Mouse (Mus musculus) gastrocnemius, postnatal 10 days (tissue): ENCODE measurements around the gene Gm48552. TPM values are rescaled to one million over a fixed set of nuclear protein-coding genes. Genes with fewer than 3 reads are reported as not detected.

Source experiments
- DNase-seq: peaks from one replicate; pipeline ENCODE4 v3.0.0; 2021; ENCODE audit warnings: mixed read lengths
- total RNA-seq, 2 experiments: library from RNA; stranded (reverse); gene quantifications; 2 replicates each; pipeline ENCODE4 v1.2.3; 2021

Gene Gm48552
- total RNA-seq, 2 experiments from 2014 or later, result 0.33 to 2.0 TPM

DNA sequence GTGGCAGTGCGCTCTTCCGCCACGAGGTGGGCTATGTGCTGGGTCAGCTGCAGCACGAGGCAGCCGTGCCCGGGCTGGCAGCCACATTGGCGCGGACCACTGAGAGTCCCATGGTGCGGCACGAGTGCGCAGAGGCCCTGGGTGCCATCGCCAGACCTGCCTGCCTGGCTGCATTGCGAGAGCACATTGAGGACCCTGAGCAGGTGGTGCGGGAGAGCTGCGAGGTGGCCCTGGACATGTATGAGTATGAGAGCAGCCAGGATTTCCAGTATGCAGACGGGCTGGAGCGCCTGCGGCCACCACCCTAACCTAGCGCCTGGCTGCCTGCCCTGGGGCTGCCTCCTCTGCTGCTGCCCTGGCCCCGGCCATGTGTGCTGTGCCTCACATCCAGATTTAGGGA is 1.1 kb upstream of the Gm48552 start:
- DNase-seq, result no peak

DNA sequence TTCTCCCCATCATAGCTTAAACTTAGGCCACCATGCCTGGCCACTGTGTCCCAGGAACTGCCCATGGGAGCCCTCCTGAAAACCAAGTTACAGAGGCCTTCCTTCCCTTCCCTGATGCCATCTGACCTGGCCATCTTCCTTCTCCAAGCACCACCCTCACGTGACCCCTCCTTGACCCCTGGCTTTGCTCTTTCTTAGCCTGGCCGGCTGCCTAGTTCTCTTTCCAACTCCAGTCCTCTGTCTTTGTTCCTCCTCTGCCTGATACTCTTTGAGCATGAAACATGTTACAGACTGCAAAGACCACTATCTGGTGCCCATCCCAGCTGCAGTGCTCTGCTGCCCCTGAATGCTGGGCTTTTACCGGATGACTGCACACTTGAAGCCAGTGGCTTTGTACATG is 568 bp downstream of the Gm48552 start:
- DNase-seq, result no peak

DNA sequence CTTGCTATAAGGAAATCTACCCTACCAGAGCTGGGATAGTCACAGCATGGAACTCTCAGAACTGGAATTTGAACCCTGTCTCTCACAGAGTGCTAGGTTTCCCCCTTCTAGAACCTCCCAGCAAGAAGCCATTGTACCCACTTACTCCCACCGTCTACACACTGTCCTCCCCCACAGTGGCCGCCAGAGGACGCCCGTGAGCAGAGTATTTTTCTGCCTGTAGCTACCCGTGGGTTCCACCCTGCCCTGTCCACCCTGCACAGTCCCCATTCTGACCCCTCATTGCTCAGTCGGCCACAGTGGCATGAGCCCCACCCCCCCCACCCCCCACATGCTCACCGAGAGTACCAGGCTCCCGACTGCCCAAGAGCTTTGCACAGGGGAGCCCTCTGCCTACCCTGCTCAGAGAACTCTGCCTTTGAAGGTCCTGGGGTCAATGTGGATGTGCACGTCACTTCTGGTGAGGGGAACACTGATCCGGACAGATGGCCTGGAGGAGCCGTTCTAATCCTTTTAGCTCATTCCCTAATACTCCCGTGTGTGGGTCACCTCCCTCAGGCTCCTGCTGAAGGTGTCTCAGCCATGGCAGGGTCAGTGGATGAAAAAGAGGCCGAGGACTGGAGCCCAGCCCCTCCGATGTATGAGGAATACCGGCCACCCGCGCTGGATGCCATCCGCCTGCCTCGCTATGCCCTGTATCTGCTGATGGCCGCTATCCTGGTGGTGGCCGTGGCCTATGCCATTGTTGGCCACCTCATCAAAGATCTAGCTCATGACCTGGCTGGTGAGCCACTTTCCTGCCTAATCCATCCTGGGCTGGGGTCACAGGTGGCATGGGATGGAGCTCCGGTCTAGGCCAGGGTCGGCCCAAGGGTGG is 1.2 kb downstream of the Gm48552 start:
- DNase-seq, result peak; percentile 82

DNA sequence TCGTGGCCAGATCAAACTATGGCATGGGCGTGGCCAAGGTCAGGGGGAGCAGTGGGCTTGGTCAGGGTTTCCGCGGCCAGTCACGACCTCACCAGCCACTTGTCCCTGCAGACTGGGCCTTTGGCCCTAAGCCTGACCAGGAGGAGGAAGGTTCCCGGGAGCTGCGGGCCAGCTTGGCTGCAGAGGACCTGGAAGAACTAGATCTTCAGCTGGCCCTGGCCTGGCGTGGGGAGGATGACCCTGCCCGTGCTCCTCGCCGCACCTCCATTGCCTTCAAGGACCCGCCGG is 1.8 kb downstream of the Gm48552 start:
- DNase-seq, result no peak

DNA sequence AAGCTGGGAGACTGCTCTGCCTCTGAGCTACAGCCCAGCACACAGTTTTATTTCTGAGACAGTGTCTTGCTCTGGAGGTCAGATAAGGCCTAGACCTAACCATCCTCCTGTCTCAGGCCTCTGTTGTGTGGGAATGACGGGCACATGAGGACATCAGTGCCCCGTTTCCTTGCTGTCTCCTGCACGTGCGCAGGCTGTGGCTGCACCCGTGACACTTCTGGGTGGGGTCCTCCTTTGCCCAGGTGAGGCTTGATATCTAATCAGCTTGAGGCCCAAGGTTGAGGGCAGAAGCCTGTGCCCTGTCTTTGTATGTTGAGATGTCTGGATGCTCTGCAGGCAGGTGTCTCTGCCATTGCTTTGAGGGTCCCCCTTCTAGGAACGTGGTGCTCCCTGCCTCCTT is 3.5 kb downstream of the Gm48552 start:
- DNase-seq, result no peak

DNA sequence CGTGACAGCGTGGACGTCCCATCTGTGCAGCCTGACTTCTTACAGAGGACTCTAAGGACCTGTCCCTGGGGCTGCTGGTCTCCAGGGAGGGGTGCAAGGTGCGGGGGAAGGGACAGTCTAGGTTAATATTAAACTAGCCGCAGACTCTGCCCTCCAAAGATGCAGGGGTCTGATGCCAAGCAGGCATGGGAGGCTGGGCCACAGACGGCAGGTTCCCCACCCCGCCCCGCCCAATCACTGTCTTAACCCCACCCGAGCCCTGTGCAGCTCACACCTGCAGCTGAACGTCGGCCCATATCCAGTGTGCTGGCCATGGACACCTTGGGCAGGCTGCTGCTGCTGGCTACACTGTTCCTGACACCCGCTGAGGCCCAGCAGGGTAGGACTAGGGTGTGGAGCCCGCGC is 4.0 kb downstream of the Gm48552 start, which contains the start of gene Smim24:
TSS of gene Smim24 (plus strand) at position 271 of the 405 bp plus-strand sequence.
- DNase-seq, result no peak

DNA sequence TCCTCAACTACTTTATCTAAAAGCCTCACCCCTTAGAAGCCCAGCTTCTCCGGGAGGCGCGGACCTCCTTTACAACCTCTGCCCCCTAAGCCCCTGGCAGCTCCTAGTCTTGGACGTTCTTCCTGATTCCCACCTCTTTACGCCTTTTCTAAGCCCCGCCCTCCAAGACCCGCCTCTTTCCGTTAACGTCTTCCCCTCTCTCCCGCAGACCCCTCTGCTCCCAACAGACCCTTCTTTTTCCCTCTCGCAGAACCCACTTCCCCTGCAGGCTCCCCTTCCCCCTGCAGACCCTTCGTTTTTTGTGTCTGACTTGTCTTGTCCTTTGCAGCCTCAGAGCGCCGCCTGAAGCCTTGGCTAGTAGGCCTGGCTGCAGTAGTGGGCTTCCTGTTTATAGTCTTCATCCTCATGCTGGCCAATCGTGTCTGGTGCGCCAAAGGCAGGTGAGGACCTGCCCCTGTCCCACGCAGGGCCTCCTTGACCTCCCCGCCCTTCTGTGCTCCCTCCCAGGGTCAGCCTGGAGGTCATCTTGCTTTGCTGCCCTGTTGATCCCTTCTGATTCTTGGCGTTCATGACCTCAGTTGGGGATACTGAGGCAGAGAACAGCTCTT is 4.8 kb downstream of the Gm48552 start:
- no peak for DNase-seq

DNA sequence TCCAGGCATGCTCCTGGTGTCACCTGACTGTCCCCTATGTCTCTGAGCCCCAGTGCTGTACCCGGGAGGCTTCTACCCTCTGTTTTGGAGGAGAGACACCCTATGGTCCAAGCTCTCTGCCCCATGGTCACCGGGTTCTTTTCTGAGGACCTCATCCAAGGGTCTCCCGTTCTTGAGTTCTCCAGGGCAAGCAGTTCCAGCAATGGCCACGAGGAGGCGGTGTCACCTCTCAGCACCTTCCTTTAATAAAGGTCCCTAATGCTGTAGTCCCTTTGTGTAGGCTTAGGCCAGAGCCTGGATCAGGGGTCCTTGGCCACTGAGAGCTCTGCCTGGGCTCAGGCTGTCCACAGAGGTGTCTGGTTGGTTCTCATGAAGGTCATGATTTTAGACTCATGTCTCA is 6.3 kb downstream of the Gm48552 start:
- DNase-seq, result peak; percentile 75

DNA sequence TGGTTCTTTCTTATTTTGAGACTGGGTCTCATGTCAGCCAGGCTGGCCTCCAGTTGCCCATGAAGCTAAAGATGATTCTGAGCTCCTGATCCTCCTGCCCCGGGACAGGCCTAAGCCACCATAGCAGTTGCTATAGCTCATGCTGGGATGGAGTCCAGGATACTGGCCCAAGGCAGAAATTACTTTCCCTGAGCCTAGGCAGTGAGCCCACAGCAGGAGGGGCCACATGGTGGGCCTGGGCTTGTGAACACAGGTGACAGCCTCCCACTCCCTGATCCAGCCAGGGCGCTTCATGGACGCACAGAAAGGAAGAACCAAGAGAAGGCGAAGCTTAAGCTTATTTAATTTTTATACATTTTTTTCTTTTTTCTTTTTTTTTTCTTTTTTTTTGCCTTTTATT is 7.1 kb downstream of the Gm48552 start:
- DNase-seq, result no peak

DNA sequence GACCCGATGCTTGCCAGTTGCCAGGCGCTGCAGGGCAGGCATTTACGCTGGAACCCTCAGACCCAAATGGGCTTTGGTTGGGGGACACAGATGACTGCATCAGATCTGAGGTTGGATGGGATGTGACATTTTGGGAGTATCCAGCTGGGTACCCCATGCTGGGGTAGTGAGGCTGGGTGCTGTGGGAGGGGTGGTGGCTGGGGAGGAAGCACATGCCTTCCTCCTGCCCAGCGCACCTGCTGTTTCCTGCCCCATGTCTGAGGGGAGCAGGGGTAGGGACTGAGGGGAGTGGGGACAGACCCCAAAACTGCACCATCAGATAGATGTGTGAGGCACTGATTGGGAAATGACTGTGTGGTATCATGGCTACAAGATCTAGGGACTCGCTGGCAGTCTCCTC is 7.9 kb downstream of the Gm48552 start:
- no peak for DNase-seq

DNA sequence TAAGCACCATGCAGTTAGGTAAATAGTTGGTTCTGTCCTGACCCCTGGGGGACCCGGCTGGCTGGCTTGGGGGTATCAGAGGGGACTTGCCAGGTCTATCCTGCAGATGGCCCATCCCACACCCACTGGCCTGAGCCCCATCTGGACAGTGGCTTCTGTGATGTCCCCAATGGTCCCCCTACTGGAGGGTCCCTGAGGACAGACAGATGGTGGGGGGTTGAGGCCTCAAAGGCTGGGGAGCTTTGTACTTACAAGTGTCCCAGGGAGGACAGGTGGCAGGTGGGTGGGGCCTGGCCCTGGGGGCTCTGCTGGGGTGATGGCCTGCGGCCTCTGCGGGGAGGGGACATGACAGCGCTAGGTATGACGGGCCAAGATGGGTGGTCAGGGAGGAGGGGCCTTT is 10.5 kb downstream of the Gm48552 start:
- no peak for DNase-seq

DNA sequence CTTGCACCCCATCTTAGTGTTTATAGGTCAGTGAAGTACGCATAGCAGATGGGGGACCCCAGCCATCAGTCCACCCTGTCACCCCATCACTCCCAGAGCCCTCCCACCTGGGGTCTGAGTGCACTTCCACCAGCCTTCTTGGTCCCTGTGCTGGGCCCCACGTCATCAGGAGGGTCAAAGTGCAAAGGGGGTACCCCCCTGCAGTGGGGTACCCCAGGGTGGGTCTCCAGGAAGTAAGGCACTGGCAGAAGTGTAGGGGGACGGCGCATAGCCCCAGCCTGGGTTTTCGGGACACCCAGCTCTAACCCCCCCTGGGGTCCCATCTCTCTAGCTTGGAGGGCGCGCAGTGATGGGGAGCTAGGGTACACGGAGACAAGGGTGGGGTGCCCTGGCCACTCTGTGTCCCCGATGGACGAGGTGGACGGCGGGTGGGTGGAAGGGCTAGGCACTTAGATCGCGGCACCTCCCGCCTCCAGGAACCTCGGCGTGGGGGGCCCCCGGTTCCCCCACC is 11.0 kb downstream of the Gm48552 start:
- no peak for DNase-seq

DNA sequence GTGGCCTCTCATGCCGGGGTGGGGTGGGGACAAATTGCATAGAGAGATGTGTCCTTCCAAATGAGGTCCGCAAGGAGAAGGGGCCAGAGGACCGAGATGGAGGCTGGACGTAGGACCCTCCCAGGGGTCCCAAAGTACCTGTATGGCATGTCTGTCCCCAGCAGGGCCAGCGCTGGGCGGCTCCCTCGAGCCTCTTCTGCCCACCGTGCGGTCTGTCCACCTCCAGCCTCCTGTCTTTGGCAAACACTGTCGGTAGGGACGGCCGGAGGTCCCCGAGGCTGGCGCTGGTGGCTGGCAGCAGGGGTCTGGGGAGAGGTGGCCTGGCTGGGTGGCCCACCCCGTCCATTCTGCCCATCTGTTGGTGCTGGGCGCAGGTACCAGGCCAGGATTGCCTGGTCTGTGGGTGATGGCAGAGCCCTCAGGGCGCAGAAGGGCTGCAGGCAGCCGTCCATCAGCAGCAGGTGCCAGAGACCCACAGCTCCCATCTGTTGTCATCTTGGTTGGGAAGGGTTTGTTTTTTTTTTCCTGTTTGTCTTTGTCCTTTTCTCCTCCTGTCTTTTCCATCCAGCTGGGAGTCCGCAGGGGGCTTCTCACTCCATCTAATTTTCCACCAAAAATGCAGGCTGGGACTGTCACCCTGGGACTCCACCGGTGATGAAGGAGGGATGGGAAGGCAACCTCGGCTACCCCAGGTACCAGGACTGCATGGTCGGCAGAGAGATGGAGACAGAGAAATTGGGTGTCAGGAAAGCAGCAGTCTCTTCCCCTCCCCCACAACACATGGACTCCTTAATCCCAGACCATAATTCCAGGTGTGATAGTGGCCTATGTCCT is 11.8 kb downstream of the Gm48552 start:
- DNase-seq, result no peak

DNA sequence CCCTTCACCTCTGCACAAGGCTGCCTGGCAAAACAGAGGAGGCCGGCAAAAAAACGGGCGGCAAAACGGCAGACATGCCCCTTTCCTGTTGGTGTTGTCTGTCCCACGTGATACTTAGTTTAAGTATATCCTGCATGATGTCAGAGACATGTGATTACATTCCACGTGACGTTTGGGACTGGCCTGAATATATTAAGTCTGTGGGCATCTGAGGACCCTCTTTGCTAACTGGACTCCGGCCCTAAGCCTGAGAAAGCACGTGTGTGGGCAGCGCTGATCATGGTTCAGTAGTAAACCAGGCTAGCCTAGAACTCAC is 12.4 kb downstream of the Gm48552 start:
- DNase-seq, result no peak

DNA sequence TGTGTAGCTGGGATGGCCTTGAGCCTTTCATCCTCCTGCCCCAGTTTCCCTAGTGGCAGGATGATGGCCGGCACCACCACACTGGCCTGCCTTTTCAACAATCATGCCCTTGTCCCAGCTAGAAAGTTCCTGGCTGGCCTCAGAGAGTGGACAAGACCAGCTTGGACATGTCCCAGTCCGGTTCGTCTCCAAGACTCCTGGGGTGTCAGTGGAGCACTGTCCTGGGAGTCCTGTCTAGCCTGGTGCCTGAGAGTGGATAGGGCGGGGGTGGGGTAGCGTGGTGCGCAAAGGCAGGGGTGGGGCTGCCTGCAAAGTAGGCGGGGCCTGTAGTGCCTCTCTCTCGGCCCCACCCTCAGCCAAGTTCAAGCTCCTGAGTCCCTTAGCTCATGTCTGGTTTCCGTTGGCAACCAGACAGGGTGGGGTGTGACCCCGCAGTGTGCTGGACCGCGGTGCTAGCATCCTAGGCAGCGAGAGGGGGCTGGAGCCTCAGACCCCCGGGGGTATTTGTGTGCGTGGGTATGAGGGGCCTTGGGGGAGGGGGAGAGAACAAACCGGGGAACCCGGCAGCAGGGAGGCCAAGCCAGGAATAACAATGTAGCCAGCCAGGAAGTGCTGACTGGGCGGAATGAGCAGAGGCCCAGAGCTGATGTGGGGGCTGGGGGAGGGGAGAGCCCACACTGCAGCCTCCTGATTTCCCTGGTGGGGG is 12.9 kb downstream of the Gm48552 start:
- DNase-seq, result peak; percentile 72

DNA sequence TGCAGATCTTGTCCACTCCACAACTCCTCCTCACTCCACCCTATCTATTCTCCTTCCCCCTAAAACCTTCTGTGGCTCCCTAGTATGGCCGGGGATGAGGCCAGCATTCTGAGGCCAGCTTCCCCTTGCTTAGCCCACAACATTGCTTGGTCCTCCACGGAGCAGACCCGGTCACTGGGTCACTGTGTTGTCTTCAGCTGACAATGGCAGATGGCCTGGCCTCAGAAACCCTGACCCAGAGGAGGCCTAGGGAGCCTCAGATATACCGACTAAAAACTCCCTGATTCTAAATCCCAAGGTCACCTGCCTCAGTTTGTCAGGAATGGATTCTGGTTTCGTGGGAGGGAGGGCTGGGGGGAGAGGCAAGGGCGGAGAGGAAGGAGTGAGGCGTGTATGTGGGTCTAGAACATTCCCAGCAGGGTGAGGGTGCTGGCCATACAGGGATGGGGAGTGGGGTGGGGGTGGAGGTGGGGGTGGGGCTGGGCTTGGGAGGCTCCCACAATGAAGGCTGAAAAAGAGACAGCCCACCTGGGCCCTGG is 13.5 kb downstream of the Gm48552 start:
- no peak for DNase-seq

DNA sequence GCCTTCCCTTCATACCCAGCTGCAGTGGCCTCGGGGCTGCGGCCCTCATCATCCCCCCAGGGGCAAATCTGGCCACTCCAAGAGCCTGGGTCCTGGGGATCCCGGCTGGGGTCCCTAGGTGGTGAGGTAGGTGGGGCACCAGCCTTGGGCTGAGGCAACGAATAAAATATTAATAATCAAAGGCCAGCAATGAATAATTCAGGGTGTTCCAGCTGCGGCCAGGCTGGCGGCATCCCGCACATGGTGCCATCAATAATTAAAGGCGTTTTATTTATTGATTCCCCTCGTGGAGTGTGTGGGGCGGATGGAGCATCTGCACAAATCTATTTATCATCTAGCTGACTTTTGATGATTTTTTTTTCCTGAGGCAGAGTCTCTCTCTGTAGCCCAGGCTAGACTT is 14.7 kb downstream of the Gm48552 start:
- DNase-seq, result no peak

DNA sequence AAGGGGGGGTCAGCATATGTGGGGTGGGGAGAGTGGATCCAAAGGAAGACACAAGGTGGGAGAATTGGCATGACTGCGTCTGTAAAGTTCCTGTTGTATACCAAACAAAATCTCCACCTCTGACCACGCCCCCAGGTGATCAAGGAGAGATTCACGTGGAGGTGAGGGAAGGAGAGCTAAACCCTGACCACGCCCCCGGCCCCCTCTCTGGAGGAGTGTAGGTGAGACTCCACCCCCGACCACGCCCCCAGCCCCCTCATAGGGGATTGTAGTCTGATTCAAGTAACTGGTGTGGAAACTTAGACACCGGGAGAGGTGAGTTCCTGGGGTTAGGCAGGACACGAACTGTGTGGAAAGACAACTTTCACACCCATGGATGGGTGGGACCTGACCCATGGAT is 15.3 kb downstream of the Gm48552 start:
- DNase-seq, result no peak

DNA sequence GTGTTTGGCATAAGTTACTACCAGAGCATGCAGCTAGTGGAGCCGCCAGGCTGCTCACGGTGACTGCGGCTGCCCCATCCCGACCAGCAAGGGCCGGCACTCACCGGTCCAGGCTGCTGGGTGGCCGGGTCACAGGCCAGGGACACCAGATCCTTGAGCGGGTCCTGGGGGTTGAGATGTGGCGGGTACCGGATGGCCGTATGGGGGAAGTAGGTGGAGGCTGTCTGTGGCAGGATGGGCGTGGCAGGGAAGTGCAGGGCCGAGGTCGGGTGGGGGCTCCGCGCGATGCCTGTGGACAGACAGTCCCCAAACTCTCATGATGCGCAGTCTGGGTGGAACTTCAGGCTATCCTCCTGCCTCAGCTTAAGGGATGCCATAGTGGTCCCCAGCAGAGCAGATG is 15.9 kb downstream of the Gm48552 start:
- no peak for DNase-seq

DNA sequence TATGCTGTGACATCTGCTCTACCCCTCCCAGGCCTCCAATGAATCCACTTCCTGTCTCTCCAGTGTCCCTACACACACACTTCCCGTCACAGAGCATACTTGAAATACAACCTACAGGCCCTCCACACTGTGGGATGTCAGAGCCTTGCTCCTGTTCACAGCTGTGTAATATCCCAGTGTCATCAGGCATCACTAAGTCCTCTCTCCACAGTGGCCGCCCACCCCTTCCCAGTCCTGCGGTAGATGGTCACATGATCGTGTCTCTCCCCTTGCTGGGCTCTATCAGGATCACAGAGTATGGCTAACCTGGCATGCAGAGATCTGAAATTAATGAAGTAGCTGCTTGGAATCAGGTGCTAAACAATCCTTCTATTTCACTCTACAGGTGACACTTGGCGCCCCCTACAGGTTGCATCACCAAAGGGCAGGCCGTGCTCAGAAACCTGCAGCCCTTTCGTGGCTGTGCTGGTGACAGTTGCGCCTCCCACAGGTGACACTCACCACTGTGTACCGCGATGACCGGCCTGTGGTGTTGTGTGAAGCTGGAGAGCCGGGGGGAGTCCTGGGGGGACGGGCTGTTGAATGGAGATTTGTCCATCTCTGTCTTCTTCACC is 16.9 kb downstream of the Gm48552 start:
- no peak for DNase-seq

DNA sequence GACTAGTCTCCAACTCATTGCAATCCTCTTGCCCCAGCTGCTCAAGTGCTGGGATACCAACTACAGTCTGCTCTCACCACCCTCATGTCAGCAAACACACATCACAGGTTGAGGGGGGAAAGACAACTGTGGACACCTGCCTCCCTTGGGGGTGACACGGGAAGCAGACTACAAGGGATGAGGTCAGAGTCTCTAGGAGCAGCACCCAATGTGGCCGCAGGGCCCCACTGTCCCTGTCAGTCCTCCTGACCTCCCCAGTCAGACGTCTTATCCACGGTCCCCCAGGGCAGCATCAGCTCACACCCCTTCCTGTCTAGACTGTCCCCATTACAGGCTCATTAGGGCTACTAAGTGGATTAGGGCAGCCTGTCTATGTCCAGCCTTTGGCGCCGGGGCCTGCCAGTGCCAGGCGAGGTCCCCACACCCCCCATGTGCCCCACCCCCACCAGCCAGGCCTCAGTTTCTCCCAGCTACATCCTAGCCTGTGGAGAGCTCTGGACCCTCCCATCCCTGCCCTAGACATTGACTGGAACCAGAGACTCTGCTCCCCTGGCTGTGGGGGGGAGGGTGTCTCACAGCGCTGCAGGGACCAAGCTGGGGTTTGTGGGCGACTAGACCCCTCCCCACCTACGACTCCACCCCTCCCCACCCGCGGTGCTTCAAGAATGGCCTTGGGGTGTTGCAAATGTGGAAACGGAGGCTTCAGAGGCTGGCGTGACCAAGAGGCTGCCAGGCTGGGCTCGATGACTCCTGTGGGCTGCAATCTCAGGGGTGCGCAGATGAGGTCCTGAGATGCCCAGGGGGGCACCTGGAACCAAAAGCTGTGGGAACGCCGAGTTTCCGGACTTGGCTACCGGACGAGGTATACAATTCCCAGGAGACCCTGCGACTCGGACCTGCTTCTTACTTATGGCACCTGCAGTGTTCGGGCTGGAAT is 18.0 kb downstream of the Gm48552 start:
- DNase-seq, result no peak
